Mouse (Mus musculus) heart, postnatal 0 days (tissue): ENCODE data around the gene Rnf150.

Experiments
- CTCF ChIP-seq: IDR thresholded peaks from 2 replicates; pipeline ENCODE4 v1.5.1; 2016; ENCODE audit warnings: antibody characterized with exemption, control low read depth, low read depth
- EP300 ChIP-seq: IDR thresholded peaks from 2 replicates; pipeline ENCODE4 v1.6.1; 2016; ENCODE audit warnings: antibody characterized with exemption, low read depth

- TF ChIP-seq EP300: no peak
- no peak for TF ChIP-seq CTCF
Observed at GRCm38 (mm10) chr8:82907271-82907670, 44.1 kb downstream of the Rnf150 start.
